Mouse (Mus musculus) testis, adult 10 weeks (tissue): ENCODE results near the gene Angptl1. TPM values are rescaled to one million over a fixed set of nuclear protein-coding genes. Genes with fewer than 3 reads are reported as not detected.

Experiments
- polyA plus RNA-seq: library from polyadenylated mRNA; stranded (reverse); fragments of 350-450 nt; fragmentation: Illumina TruSeq; extraction: RNeasy Lipid Tissue Mini Kit (QIAGEN cat#74804); gene quantifications from one replicate; pipeline ENCODE4 v1.2.3, GENCODE M21; 2014; ENCODE audit warnings: low read depth, low replicate concordance

Gene Angptl1
- 0.84 TPM for polyA plus RNA-seq

DNA sequence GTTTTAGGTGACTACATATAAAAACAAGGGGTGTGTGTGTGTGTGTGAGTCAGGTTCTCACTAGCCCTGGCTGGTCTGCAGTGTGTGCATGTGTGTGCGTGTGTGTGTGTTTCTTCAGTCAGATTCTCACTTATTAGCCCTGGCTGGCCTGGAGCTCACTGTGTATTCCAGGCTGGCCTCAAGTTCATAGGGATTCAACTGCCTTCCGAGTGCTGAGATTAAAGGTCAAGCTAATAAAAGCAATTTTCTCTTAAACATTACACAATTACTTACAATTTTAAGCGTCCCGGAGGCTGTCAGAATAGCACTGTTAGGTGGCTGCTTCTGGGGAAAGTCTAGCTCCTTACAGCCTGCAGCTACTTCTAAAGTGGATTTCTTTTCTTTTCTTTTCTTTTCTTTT lies at the start of gene Angptl1:
Gene Angptl1, plus strand, starts transcription at position 386 of the 400 bp plus-strand sequence.

Other genes with a start within 250 kb of the Angptl1 start
- 0.66 TPM for gene Tor3a, start 164.2 kb upstream of the Angptl1 start, polyA plus RNA-seq
- gene Fam20b, start 119.5 kb upstream of the Angptl1 start, polyA plus RNA-seq, result 51.5 TPM
- 308 TPM for gene Ralgps2, start 101.1 kb downstream of the Angptl1 start, polyA plus RNA-seq